Mouse (Mus musculus) subcutaneous adipose tissue, adult 2 months (tissue): Measurements from ENCODE around the gene Ranbp3. TPM values are rescaled to one million over a fixed set of nuclear protein-coding genes. Genes with fewer than 3 reads are reported as not detected.

ENCODE experiments used
- polyA plus RNA-seq: library from polyadenylated mRNA; depleted of rRNA; stranded (reverse); fragments of >200 nt; gene quantifications from 2 replicates; pipeline ENCODE4 v1.2.3, GENCODE M21; 2012; ENCODE audit warnings: low replicate concordance; rRNA removed

Ranbp3 gene
- polyA plus RNA-seq, result 65.2 and 115 TPM in 2 replicates

GRCm38 (mm10) chr17:56672941-56673646 lies at the start of gene Ranbp3:
Gene Ranbp3, plus strand, starts transcription at chr17:56673294.

GRCm38 (mm10) chr17:56626754-56627470 lies 46.2 kb upstream of the Ranbp3 start, which contains the start of gene Lonp1:
Gene Lonp1, minus strand, starts transcription at chr17:56626887.

DNA sequence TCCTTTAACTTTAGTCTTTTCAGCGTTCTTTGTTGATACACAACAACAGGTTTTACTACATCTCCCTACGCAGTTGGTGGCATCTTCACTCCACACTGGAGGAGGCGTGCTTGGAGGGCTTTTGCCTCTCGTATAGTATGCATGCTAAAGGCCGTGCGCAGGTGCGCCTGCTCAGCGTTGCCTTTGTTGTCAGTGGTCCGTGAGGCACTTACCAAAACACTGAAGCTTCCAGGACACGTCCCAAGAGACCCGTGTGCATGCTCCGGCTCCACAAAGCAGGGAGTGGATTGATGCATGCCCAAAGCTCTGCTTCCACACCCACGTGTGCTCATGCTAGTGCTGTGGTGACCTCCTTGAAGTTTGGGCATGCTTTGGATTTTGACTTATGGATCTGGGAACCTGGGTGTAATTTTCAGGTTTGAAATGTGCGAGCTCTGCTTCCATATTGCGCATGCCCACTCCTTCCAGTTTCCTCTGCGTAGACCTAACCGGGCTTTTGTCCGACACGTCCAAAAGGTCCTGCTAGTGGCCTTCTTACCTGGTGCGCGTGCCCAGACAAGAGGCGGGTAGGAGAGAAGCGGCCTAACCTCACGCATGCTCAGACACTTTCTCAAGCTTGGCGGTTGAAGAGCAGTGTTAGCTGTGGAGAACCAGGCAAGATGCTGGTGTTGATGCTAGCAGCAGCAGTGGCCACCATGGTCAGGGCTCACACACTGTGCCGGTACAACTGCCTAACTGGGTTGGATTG lies 45.4 kb upstream of the Ranbp3 start, which contains the start of gene Catsperd:
Catsperd (plus strand) TSS at position 614 of the 748 bp plus-strand sequence.

DNA sequence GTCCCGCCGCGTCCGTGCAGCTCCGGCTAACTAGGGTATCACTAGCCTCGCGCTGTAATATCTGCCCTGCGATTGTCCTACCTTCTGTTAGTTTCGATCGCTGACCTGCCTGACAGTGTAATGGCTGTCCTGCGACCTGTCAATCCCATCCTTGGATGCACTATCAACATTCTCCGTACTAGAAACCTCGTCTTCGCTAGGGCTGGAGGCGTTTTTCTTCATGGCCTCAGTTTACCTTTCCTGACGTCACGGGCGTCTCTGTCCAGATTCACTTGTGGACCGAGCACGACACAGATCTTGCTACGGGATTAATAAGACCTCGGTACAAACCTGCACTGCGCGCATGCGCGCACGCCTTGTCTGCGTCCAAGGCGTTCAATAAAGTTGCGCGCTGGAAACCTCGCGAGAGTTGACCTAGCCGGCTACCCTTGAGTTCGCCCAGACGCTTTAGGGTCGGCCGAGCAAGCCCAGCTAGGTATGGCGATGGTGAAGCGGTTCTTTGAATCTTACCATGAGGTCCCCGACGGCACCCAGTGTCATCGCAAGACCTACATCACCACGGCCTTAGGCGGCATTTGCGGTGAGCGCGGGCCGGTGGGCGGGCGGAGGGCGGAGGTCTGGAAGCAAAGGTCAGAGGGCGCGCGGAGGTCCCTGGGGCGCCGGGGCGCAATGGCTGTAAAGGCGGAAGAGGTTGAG lies 44.4 kb downstream of the Ranbp3 start, which contains the start of the genes Ndufa11 and Vmac:
Ndufa11 (plus strand) TSS at position 405 of the 696 bp plus-strand sequence.
Vmac (minus strand) TSS at position 660 of the 696 bp plus-strand sequence.

GRCm38 (mm10) chr17:56757416-56758123 lies 84.5 kb downstream of the Ranbp3 start, which contains the start of gene Nrtn:
Gene Nrtn, minus strand, starts transcription at chr17:56757530.

Other genes starting within 250 kb of the Ranbp3 start
- 129 and 403 TPM in 2 replicates for gene Ptprs, start 196.8 kb upstream of the Ranbp3 start, polyA plus RNA-seq
- not detected in 2 replicates for gene Znrf4, start 160.9 kb upstream of the Ranbp3 start, polyA plus RNA-seq
- 1.7 and 11.7 TPM in 2 replicates for gene Gm20219, start 118.9 kb upstream of the Ranbp3 start, polyA plus RNA-seq
- 49.3 and 95.5 TPM in 2 replicates for gene Safb2, start 88.7 kb upstream of the Ranbp3 start, polyA plus RNA-seq
- gene Safb, start 88.5 kb upstream of the Ranbp3 start, polyA plus RNA-seq, result 47.6 and 135 TPM in 2 replicates
- gene 2410015M20Rik, start 63.5 kb upstream of the Ranbp3 start, polyA plus RNA-seq, result 212 and 312 TPM in 2 replicates
- 1,682 and 2,676 TPM in 2 replicates for gene Rpl36, start 59.9 kb upstream of the Ranbp3 start, polyA plus RNA-seq
- gene Lonp1, start 46.4 kb upstream of the Ranbp3 start, polyA plus RNA-seq, result 89.6 and 94.0 TPM in 2 replicates
- 0.10 and 0.91 TPM in 2 replicates for gene Catsperd, start 45.2 kb upstream of the Ranbp3 start, polyA plus RNA-seq
- 611 and 638 TPM in 2 replicates for gene Ndufa11, start 44.5 kb downstream of the Ranbp3 start, polyA plus RNA-seq
- gene Vmac, start 44.7 kb downstream of the Ranbp3 start, polyA plus RNA-seq, result 26.0 and 39.8 TPM in 2 replicates
- 2.3 and 32.0 TPM in 2 replicates for gene Nrtn, start 84.2 kb downstream of the Ranbp3 start, polyA plus RNA-seq
- gene Dus3l, start 91.5 kb downstream of the Ranbp3 start, polyA plus RNA-seq, result 49.9 and 90.2 TPM in 2 replicates
- 0.83 and 2.1 TPM in 2 replicates for gene Prr22, start 97.0 kb downstream of the Ranbp3 start, polyA plus RNA-seq
- 13.1 and 38.2 TPM in 2 replicates for gene Rfx2, start 157.7 kb downstream of the Ranbp3 start, polyA plus RNA-seq
- not detected in 2 replicates for gene Acsbg2, start 201.2 kb downstream of the Ranbp3 start, polyA plus RNA-seq
- gene 1700061G19Rik, start 202.2 kb downstream of the Ranbp3 start, polyA plus RNA-seq, result 0.09 and 0.19 TPM in 2 replicates